In the genomic region with DNA sequence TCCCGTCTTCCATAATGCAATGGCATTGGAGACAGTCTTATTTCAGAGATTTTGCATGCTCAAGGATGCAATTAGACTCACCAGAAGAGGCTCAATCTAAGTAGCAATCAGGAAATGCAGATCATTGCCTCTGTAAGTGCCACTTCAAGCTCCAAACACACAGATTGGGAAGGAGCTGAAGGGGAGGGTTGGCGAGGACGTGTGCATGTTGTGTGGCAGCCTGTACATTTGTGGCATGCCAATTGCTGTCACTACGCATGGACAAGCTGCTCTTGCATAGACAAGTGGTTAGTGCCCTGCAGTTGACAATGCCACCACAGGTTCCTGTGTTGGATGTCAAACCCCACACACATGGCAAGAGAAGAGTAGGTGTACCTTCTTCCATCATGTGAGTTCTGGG, we compare ENCODE assay signal across 26 mouse cellular contexts.
"Had no signal": no experiment of that assay in that cellular context is flagged by ENCODE, and none has a peak within 500 bp of the region (broad histone marks: within the 10 kb centered on the region; RNA-seq: fewer than 3 reads in every experiment).

No protein-coding gene starts in this region.

- H3K9ac ChIP-seq: heart, embryonic 12.5 days; hindbrain, embryonic 12.5 days; hindbrain, embryonic 14.5 days; intestine, embryonic 15.5 days; kidney, embryonic 15.5 days; limb, embryonic 13.5 days; limb, embryonic 15.5 days; liver, embryonic 12.5 days had no signal

- DNase-seq: gastrocnemius, postnatal 14 days; gastrocnemius, postnatal 36 days; heart, adult 11 months; heart, adult 2 months; heart, postnatal 10 days; heart, postnatal 4 days; kidney, adult 11 months; kidney, adult 2 months; kidney, adult 9 months; kidney, postnatal 14 days; kidney, postnatal 36 days; layer of hippocampus, adult 9-11 months; layer of hippocampus, postnatal 36 days; left cerebral cortex, postnatal 4 days had no signal

- H3K9me3 ChIP-seq: heart, embryonic 12.5 days; hindbrain, embryonic 10.5 days; hindbrain, embryonic 12.5 days; intestine, embryonic 15.5 days; kidney, embryonic 15.5 days; limb, embryonic 13.5 days; limb, embryonic 15.5 days had no signal

- H3K27ac ChIP-seq: heart, adult 2 months; hindbrain, embryonic 10.5 days; hindbrain, embryonic 12.5 days; hindbrain, embryonic 14.5 days; intestine, embryonic 15.5 days; kidney, embryonic 15.5 days; kidney, postnatal 0 days; limb, embryonic 13.5 days; limb, embryonic 15.5 days; liver, embryonic 12.5 days had no signal

- ATAC-seq: hindbrain, embryonic 16.5 days; inflammation-experienced regulatory T-cells, adult 6 months; intestine, embryonic 15.5 days; liver, embryonic 12.5 days had no signal

- H3K4me1 ChIP-seq: heart, embryonic 12.5 days; hindbrain, embryonic 12.5 days; intestine, embryonic 15.5 days; kidney, embryonic 15.5 days; limb, embryonic 13.5 days; limb, embryonic 15.5 days; liver, embryonic 12.5 days had no signal

- H3K4me3 ChIP-seq: heart, adult 2 months; heart, embryonic 12.5 days; hindbrain, embryonic 10.5 days; hindbrain, embryonic 12.5 days; intestine, embryonic 15.5 days; kidney, embryonic 15.5 days; limb, embryonic 13.5 days; limb, embryonic 15.5 days; liver, embryonic 12.5 days had no signal

- H3K36me3 ChIP-seq: hindbrain, embryonic 10.5 days; hindbrain, embryonic 12.5 days; intestine, embryonic 15.5 days; kidney, embryonic 15.5 days; limb, embryonic 13.5 days; limb, embryonic 15.5 days; liver, embryonic 12.5 days had no signal

- H3K4me2 ChIP-seq: heart, embryonic 12.5 days; hindbrain, embryonic 12.5 days; hindbrain, embryonic 14.5 days; intestine, embryonic 15.5 days; kidney, embryonic 15.5 days; limb, embryonic 13.5 days; limb, embryonic 15.5 days; liver, embryonic 12.5 days had no signal

- H3K27me3 ChIP-seq: heart, embryonic 12.5 days; hindbrain, embryonic 12.5 days; intestine, embryonic 15.5 days; kidney, embryonic 15.5 days; limb, embryonic 13.5 days; limb, embryonic 15.5 days; liver, embryonic 12.5 days had no signal
